28 mouse cellular contexts compared by ENCODE assay signal in the genomic region with DNA sequence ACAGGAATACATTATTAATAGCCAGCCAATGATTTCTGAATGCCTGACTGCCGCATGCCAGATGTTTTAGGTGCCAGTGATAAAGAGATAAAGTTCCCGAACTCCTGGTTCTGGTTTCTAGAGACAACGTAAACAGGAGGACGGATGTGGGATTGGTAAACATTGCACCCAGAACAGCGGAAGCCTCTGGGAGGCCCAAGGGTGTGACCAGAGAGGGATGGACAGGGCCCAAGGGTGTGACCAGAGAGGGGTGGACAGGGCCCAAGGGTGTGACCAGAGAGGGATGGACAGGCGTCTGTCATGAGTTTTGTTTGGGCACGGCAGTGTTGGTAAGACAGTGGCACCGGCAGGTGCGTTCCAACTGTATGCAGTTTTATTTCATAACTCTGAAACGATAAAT.
DNase-seq lines count a peak whose midpoint lies in the region; ATAC-seq and TF ChIP-seq lines count a peak whose summit lies in the region.
"Had no signal": no experiment of that assay in that cellular context is flagged by ENCODE, and none has a peak within 500 bp of the region (broad histone marks: within the 10 kb centered on the region; RNA-seq: fewer than 3 reads in every experiment).

No protein-coding gene starts in this region.

- no peaks in the 10 kb centered on the region for H3K27me3 ChIP-seq in hindbrain, postnatal 0 days (ENCODE audit: insufficient read depth, low read length)
- H3K27me3 ChIP-seq: embryonic facial prominence, embryonic 13.5 days; forebrain, embryonic 13.5 days; heart, embryonic 15.5 days had no signal

- 91% methylated on average over 10 of the region's 10 CpGs for WGBS in hindbrain, postnatal 0 days

- H3K9ac ChIP-seq in hindbrain, postnatal 0 days (replicated peaks; ENCODE audit: low read length): no peak overlapping the region
- H3K9ac ChIP-seq: embryonic facial prominence, embryonic 13.5 days; forebrain, embryonic 13.5 days; heart, embryonic 12.5 days; heart, embryonic 15.5 days; hindbrain, embryonic 14.5 days had no signal

- no peaks in the 10 kb centered on the region for H3K4me1 ChIP-seq in hindbrain, postnatal 0 days (ENCODE audit: insufficient read depth, low read length)
- H3K4me1 ChIP-seq: heart, embryonic 12.5 days had no signal

- no peak for DNase-seq in layer of hippocampus, adult 2 months (ENCODE audit: low spot score in 2 of 2)
- no peak for DNase-seq in layer of hippocampus, adult 18-20 months (ENCODE audit: low spot score in 2 of 2)
- DNase-seq in 3134 (ENCODE audit: extremely low read depth, insufficient read length, low spot score): peak; percentile 76
- peak; percentile 36 for DNase-seq in fat pad, adult 2 months (ENCODE audit: extremely low read depth, low read depth, low spot score)
- DNase-seq in hindbrain, postnatal 0 days (ENCODE audit: low spot score): no peak
- no peak for DNase-seq in yolk sac, embryonic 10.5 days (ENCODE audit: low spot score)
- DNase-seq: adrenal gland, adult 8-10 months; adrenal gland, postnatal 25 days; cerebellum, adult 11-12 months; cerebellum, adult 8-10 months; cerebellum, postnatal 10 days; cerebellum, postnatal 36 days; embryo, embryonic 11 days; gastrocnemius, postnatal 10 days; gastrocnemius, postnatal 36 days; heart, adult 18-20 months; heart, postnatal 10 days; heart, postnatal 4 days had no signal

- TF ChIP-seq CTCF in layer of hippocampus, adult 2 months (conservative IDR thresholded peaks at IDR 0.05): no peak
- TF ChIP-seq CTCF in hindbrain, postnatal 0 days (IDR thresholded peaks at IDR 0.05; ENCODE audit: low read depth): no peak

- no peak for ATAC-seq in hindbrain, postnatal 0 days
- ATAC-seq: activated CD4-positive, CD25-positive, alpha-beta regulatory T cell, adult 4 months; forebrain, embryonic 13.5 days; forebrain, embryonic 16.5 days had no signal

- peak overlapping the region; percentile 74; the same call in 1 of the 2 replicates for H3K27ac ChIP-seq in layer of hippocampus, adult 2 months
- no peak overlapping the region for H3K27ac ChIP-seq in hindbrain, postnatal 0 days
- H3K27ac ChIP-seq: embryonic facial prominence, embryonic 10.5 days; embryonic facial prominence, embryonic 13.5 days; forebrain, embryonic 10.5 days; forebrain, embryonic 13.5 days; heart, embryonic 15.5 days; hindbrain, embryonic 14.5 days had no signal

- H3K36me3 ChIP-seq in hindbrain, postnatal 0 days (ENCODE audit: insufficient read depth, low read length): no peaks in the 10 kb centered on the region
- H3K36me3 ChIP-seq: embryonic facial prominence, embryonic 10.5 days; embryonic facial prominence, embryonic 13.5 days; forebrain, embryonic 10.5 days; heart, embryonic 12.5 days; heart, embryonic 15.5 days had no signal

- no peak overlapping the region for H3K4me3 ChIP-seq in layer of hippocampus, adult 2 months
- no peak overlapping the region for H3K4me3 ChIP-seq in hindbrain, postnatal 0 days (ENCODE audit: low read length)
- H3K4me3 ChIP-seq: embryonic facial prominence, embryonic 10.5 days; embryonic facial prominence, embryonic 13.5 days; erythroblast, embryonic 14.5 days; forebrain, embryonic 10.5 days; forebrain, embryonic 13.5 days; heart, embryonic 12.5 days; heart, embryonic 15.5 days had no signal

- H3K4me2 ChIP-seq in hindbrain, postnatal 0 days (ENCODE audit: low read depth, low read length): no peak overlapping the region
- H3K4me2 ChIP-seq: embryonic facial prominence, embryonic 13.5 days; forebrain, embryonic 13.5 days; heart, embryonic 12.5 days; heart, embryonic 15.5 days; hindbrain, embryonic 14.5 days had no signal

- H3K9me3 ChIP-seq in hindbrain, postnatal 0 days (ENCODE audit: low read length): no peaks in the 10 kb centered on the region
- H3K9me3 ChIP-seq: embryonic facial prominence, embryonic 10.5 days; embryonic facial prominence, embryonic 13.5 days; forebrain, embryonic 13.5 days; heart, embryonic 12.5 days; heart, embryonic 15.5 days had no signal

Comparison
In these comparisons a context has a peak if more than half of its experiments do, and no peak if none do; other contexts are left out.
1. DNase-seq: peak in 3134 (single experiment) and fat pad, adult 2 months (single experiment); none in layer of hippocampus, adult 2 months (0 of 2), layer of hippocampus, adult 18-20 months (0 of 2), hindbrain, postnatal 0 days (single experiment) and yolk sac, embryonic 10.5 days (single experiment).